Mouse (Mus musculus) left cerebral cortex, postnatal 10 days (tissue): Measurements from ENCODE around the gene Gm128. TPM values are rescaled to one million over a fixed set of nuclear protein-coding genes. Genes with fewer than 3 reads are reported as not detected.

Experiments
- DNase-seq, 2 experiments: peaks; one replicate each; pipeline ENCODE4 v3.0.0; 2021 to 2022; ENCODE audit warnings: low spot score in 2 of 2, mixed read lengths in 1 of 2; ENCODE audit errors: extremely low spot score in 1 of 2
- intact Hi-C: fragments of 180-260 bp; cut with DNase I; formaldehyde crosslinking; loops from one replicate; pipeline ENCODE4 v1.15.1; 2025
- total RNA-seq, 2 experiments: library from RNA; stranded (reverse); gene quantifications; 2 replicates each; pipeline ENCODE4 v1.2.3; 2021

Gm128 gene
- total RNA-seq, 2 experiments from 2014 or later = not detected

DNA sequence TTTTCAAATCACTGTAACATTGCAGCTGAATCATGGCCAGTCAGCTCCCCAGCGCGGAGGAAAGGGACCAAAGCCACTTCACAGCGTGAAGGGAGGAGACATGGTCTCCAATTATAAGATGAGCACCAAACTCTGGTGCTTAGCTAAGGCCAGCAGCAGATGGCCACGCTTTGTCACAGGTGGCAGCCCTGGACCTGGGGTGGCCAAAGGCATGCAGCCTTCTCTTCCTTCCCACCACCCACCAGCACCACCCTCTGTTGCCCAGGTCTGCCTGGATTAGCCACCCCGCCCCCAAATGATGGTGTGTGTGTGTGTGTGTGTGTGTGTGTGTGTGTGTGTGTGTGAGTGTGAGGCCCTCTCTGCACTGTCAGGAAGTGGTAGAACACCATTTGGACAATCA is 32.1 kb upstream of the Gm128 start:
- intact Hi-C loops = no loop called here
- peak in 1 of 2 experiments; percentile 29 for DNase-seq

DNA sequence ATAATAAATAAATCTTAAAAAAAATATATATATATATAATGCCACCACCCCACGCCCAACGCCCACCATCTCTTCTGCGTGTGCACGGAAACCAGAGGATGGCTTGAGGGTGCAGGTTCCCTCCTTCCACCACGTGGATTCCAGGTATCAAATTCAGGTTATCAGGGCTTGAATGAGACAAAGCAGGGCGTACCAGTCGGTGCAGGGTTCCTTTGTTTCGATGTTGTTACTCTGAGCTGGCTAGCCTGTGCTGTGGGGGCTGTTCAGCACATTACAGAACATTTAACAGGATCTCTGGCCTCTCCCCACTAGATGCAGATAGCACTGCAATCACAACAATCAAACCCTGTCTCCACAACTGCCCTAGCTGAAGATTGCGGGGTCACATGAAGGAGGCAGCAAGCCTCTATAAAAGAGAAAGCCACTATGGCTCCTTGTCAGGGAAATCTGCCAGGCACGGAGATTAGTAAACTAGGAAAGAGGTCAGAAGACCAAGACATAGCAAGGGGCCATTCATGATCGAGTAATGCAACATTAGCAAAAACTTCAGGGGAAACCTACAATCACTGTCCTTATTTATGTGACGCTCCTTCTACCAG is 29.5 kb upstream of the Gm128 start:
- DNase-seq = no peak
- intact Hi-C loops = no loop called here

DNA sequence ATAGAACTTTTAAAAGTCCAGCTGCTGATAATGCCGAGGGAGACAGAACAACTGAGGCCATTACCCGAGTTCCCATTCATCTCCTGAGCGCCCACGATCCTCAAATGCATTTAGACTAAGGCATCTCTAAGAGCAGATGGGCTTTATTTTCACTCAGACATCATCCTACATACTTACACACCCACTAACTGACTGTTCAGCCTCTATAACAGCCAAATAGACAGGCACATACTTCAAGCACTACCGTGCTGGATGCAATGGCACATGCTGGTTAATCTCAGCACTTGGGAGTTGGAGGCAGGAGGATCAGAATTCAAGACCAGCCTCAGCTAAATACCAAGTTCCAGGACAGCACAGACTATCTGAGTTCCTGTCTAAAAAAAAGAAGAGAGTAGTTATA is 28.4 kb upstream of the Gm128 start:
- intact Hi-C loops = loop anchor here (5.0 kb wide), 2 partner anchors 42 to 127 kb away; partner anchors contain the start of genes Cdc42se1 and Tnfaip8l2
- DNase-seq = no peak

DNA sequence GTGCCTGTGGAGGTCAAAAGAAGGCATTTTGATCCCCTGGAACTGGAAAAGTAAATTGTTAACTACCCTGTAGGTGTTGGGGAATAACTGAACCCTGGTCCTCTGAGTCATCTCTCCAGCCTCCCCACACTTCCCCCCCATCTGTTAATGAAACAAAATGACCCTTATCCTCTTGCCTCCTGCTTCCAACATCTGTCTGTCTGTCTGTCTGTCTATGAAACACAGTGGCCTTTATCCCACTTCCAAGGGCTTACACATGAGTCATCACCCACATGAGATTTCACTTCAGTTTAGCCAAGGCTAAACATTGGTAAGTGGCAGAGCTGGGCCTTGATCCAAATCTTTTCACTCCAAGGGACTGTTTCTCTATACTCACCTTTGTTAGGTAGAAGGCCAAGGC is 26.5 kb upstream of the Gm128 start:
- no peak for DNase-seq
- intact Hi-C loops = loop anchor here (5.0 kb wide), 2 partner anchors 41 to 126 kb away; partner anchors contain the start of genes Cdc42se1 and Tnfaip8l2

DNA sequence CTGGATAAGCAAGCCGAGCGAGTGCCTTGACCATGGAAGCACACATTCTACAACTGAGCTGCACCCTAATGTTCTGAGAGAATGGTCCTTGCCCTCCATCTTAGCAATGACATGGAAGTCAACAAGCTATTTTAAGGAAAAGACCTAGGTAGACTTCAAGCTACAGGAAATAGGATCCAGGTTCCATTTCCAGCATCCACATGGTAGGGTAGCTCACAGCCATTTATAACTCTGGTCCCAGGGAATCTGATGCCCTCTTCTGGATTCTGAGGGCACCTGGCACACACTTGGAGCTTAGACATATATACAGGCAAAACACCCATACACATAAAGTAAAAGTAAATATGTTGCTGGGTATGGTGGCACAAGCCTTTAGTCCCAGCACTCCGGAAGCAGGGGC is 24.7 kb upstream of the Gm128 start:
- DNase-seq = no peak
- intact Hi-C loops = loop anchor here (5.0 kb wide), 2 partner anchors 39 to 124 kb away; partner anchors contain the start of genes Cdc42se1 and Tnfaip8l2

DNA sequence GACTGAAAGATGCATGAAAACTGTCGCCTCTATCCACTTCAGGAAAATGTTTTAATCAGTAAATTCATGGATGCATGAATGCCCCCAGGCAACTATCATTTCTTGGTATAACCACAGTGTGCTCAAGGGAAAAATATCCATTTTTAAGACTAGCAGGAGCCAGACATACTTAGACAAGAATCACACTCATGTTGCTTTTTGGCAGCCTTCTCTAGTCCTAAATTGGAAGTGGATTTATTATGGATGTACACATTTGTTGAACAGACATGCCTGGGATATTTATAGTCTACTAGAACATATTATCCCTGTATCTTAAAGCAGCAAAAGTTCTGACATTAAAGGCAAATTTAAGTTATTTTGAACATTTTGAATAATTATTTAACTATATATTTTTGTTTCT is 23.3 kb upstream of the Gm128 start:
- intact Hi-C loops = loop anchor here (5.0 kb wide), 2 partner anchors 37 to 122 kb away; partner anchors contain the start of genes Cdc42se1 and Tnfaip8l2
- no peak for DNase-seq

DNA sequence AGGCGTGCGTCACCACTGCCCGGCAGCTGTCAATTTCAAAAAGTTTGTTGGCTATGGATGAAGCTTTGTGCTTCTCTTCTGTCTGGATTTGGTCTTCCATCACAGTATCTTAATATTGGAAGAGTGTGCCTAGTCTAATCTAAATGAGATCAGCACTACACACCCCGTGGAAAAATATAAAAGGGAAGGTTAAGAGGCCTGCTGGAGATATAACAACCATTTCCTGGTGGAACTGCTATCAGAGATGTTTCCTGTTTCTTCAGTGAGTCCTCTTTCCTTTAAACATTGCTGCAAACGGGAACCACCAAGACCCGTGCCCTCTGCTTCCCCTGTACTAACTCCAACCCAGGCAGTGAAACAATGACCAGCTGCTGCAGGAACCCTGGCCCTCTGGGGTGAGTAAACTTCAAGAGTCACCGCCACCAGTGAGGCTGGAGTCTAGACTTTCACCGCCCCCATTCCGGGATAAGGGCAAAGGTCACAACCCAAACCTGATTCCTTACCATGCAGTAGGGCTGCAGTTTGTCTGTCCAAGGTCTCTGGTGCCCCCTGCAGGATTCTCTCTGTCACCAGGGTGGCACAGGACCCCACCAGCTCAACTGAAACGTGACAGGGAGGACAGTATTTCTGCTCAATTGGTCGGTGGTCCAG is 21.8 kb upstream of the Gm128 start:
- intact Hi-C loops = no loop called here
- peak in 1 of 2 experiments; percentile 86 for DNase-seq

DNA sequence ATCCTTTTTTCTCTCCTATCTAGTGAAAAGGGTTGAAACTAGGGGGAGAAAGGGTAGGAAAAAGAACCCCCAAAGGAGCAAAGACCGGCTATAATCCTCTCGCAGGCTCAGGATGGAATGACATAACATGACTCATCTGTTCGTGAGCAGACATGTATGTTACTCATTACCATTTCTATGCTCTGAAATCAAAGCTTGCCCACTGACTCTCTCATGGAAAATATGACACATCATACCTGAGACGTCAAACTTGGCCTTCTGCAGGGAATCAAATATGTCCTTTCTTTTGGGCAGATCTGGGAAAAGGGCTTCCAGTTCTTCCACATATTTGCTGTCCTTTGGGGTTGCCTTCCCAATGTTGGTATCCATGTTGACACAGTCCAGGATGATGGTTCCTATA is 20.6 kb upstream of the Gm128 start:
- intact Hi-C loops = no loop called here
- no peak for DNase-seq

DNA sequence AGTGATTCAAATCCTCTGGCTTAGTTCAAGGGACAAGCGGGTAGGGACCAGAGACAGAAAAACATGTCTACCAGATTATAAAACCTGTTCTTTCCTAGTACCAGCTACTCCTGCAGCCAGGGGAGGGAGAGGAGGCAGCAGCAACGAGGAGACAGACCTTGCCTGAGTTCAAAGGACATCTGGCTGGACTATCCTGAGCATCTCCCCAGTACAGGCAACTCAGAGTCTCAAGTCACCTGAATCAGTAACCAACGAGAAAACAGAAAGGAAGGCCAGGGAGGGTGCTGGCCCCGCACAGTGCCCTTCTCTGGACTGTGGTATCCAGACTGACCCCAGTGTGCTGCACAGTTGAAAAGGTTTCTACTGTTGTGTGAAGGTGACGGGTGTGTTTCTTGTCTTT is 15.5 kb upstream of the Gm128 start:
- intact Hi-C loops = no loop called here
- no peak for DNase-seq

DNA sequence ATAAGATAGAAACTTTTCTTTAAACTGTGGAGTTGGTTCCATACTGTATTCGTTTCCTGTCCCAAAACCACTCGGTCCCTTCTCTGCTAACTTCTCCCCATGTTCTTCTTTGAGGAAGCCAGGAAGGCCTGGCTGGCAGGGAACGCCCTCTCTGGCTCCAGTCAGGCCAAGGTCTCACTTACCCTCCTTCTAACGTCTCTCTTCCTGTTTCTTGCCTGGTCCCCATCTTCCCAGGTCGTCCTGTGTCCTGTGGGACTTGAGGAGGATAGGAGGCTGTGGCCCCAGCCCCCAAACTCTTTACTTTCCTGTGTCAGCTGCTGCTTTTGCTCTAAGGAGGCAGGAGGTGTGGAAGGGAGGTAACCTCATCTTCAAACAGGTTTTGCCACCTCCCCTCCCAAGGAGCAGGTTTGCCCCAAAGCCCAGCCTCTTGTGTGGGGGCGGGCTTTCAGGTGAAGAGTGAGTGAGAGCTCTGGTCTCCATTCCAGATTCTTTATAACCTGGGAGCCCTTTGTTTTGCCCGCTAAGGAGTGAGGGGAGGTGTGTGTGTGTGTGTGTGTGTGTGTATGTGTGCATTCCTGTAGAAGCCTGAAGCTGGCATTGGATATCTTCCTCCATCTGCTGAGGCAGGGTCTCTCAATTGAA is 9.5 kb upstream of the Gm128 start, which contains the start of gene Bnipl:
TSS of gene Bnipl (minus strand) at position 411 of the 642 bp plus-strand sequence.
- DNase-seq = no peak
- intact Hi-C loops = no loop called here

DNA sequence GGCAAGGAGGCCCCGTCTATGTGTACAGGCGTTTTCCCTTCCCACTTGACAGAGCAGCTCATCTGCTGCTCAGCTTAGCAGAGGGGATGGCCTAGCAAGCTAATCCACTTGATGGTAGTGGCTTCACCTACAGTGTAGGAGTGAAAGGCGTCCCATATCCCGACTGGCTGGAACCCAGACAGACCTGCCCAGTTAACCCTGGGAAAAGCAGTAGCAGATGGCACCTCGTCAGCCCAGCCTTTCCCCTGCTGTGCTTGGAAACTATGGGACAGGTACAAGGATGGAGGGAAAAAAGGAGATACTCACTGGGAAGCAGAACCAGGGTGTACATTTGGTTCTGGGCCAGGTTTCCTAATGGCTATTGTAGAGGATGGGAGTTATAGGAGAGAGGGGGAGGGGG is 9.0 kb upstream of the Gm128 start:
- intact Hi-C loops = no loop called here
- no peak for DNase-seq

DNA sequence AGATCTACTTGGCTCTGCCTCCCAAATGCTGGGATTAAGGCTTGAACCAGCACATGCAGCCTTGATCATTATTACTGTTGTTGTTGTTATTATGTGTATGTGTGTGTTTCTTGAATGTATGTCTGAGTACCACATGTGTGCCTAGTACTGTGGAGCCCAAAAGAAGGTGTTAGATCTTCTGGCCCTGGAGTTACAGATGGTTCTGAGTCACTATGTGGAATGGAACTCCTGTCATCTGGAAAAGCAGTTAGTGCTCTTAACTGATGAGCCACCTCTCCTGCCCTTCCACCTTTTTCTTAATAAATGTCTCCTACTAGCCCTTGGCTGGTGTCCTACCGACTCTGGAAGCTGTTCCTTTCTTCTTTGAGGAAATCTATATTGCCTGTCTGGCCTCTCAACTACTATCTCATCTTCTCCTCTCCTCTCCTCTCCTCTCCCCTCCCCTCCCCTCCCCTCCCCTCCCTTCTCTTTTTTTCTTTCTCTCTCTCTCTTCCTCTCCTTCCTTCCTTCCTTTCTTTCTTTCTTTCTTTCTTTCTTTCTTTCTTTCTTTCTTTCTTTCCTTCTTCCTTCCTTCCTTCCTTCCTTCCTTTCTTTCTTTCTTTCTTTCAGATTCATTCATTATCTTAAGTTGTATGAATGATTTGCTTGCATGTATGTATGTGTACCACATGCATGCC is 6.4 kb upstream of the Gm128 start:
- no peak for DNase-seq

DNA sequence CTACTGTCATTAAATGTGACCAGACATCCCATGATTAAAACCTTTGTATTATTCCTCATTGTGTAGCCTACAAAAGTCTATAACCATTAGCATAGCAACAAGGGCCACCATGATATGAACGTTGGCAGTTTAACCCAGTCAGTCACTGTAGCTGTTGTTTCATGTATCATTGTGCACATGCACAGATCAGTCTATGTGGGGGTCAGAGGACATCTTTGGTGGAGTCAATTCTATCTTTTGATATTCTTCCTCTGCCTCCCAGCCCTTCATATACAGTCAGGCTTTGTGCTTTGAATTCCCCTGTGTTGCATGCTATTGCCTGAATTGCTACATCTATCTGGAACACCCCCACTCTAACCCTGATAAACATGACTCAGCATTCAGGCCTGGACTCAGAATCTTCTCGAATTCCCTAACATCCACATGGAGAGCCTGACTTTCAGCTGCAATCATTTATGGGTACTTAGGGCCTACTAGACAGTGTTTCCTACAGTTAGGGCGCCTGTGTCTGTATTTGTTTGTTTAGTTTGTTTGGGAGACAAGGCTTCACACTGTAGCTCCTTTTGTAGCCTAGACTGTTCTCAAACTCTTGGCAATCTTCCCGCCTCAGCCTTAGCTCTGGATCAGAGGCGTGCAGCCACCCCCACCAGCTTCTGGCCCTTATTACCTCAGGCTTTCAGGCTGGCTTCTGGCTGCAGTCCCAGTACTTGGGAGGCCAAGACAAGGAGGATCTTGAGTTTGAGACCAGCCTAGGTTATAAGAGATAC is 5.2 kb upstream of the Gm128 start:
- intact Hi-C loops = no loop called here
- DNase-seq = peak; percentile 64 to 84

More for the DNA sequence above, 6.4 kb upstream of the Gm128 start:
- intact Hi-C loops = no loop called here

DNA sequence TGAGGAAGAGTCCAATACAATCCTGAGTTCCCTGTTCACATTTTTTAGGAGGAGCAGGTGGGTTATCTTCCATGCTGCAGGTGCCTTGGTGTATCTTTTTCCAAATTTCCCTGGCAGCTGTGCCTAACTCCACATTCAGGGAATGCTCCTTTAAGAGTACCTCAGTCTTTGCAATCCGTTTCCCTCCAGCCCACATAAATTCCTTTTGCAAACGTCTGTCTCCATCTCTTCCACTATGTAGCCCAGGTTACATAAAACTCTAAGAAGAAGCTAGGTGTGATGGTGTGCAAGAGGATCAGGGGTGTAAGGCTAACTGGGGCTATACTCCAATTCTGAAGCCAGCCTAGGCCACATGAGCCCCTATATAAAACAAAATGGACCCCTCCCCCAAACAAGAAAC is 1.7 kb upstream of the Gm128 start:
- no peak for DNase-seq
- intact Hi-C loops = no loop called here

DNA sequence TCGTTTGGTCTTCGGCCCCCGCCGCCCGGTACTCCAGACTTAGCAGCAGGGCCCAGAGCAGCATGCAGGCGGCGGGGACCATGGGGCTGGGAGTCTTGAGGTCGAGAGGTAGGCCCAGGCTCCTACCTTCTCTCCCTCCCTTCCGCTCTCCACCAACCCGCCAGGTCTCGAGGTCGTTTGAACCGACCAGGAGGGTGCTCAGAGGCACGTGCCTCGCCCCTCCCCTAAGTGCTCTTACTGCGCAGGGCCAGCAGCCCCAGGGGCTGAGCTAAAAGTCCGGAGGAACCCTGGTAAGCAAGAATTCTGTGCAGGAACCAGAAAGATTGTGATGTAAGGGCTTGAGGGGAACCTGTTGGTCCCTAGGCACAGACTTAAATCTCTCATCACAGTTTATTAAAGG is 498 bp downstream of the Gm128 start:
- no peak for DNase-seq
- intact Hi-C loops = no loop called here

DNA sequence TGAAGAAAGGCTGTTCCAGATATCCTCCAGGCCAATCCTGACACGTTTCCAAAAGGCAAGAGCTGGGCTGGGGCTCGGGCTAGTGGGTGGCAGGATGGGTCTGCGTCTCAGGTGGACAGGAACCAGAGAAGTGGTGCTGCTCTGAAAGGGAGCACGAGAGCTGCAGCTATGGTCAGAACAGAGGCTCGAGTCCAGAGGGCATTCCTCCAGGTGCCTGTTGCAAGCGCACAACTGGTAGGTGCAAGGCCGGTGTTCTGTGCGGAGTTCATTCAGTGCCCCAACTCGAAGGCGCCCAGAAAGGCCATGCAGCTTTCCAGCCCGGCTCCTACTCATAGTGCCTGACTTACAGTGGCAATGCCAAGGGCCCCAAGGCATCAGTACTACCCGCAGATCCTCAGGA is 1.4 kb downstream of the Gm128 start:
- no peak for DNase-seq
- intact Hi-C loops = no loop called here

DNA sequence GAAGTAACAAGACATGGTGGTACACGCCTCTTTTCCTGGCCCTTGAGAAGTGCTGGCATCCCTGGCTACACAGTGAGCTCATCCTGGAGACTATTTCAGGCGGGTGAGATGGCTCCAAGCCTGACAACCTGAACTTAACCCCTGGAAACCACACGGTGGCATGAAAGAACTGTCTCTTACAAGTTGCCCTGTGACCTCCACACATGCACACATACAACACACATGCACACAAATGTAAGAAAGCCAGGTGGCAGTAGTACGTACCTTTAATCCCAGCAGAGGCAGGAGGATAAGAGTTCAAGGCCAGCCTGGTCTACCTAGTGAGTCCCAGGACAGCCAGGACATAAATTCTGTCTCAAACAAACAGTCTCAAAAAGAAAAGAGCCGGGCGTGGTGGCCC is 2.4 kb downstream of the Gm128 start:
- no peak for DNase-seq
- intact Hi-C loops = no loop called here

DNA sequence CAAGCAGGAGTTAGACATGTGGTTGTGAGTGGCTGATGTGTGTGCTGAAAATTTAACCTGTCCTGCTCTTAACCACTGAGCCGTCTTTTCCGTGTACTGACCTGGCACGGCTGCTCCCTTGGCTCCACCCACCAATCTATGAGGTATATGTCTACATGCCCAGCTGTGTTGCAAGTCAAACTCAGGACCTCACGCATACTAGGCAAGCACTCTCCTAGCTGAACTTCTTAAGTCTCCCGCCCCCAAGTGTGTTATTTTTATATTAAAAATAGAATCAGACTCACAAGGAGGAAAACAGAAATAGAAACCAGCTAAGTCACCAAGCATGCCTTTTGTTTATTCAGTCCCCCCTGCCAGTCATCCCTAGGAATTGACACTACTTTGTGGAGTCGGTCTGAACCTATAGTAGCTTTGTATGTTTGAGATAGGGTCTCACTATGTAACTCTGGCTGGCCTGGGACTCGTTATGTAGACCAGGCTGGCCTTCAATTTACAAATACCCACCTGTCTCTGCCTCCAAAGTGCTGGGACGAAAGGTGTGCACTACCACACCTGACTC is 3.8 kb downstream of the Gm128 start:
- no peak for DNase-seq
- intact Hi-C loops = no loop called here
